Mouse (Mus musculus): Measurements from ENCODE around the gene Trpm3.

GRCm38 (mm10) chr19:22781579-22781978, 642.7 kb downstream of the Trpm3 start:
- TF ChIP-seq EP300 (IDR thresholded peaks at IDR 0.05; ENCODE audit: insufficient read depth, low read depth, low read length), result no peak
- no peak for TF ChIP-seq CTCF (IDR thresholded peaks at IDR 0.05; ENCODE audit: low read depth, low read length)
